Mouse (Mus musculus): ENCODE results near the gene Prkacb. TPM values are rescaled to one million over a fixed set of nuclear protein-coding genes. Genes with fewer than 3 reads are reported as not detected.
A peak's percentile ranks its signal among the peaks of the same experiment; 100 is the strongest.

Gene Prkacb
- total RNA-seq, 4 experiments from 2014 or later, result 401 to 436 (median 430) TPM

DNA sequence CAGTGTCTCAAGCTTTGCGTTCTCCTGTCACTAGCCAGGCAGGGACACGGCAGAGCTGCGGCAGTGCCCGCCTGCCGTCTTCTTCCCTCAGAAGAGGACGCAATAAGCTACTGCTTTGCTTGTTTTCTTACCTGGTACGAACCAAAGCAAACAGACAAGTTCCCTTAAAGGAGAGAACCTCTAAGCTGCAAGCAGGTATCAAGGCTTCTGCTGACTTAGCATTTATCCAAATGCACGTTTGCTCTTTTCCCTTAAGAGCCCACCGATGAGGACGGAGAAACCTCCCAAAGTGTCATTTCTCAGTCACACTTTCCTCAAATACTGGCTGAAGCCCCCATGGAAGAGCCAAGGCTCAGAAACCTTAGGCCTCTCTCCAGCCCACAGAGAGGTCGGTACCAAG is 81.3 kb downstream of the Prkacb start:
- DNase-seq (ENCODE audit: low spot score in 2 of 2), result no peak

DNA sequence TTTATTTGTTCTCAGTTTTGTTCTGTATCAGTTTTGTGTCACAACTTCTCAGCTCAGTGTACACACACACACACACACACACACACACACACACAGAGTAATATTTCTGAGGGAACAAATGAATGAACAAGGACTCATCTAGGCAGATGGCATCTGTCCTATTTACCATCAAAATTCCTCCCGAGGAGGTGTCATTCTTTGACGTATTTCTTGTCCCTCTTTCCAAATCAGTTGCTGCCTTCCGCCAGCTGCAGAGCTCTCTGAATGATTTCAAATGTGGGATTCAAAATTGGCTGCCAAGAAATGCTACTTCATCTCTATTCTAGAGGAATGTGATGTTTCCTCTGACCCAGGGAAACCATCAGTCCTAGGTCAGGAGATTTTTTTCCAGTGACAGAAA is 89.8 kb downstream of the Prkacb start:
- no peak for DNase-seq (ENCODE audit: low spot score in 2 of 2)

DNA sequence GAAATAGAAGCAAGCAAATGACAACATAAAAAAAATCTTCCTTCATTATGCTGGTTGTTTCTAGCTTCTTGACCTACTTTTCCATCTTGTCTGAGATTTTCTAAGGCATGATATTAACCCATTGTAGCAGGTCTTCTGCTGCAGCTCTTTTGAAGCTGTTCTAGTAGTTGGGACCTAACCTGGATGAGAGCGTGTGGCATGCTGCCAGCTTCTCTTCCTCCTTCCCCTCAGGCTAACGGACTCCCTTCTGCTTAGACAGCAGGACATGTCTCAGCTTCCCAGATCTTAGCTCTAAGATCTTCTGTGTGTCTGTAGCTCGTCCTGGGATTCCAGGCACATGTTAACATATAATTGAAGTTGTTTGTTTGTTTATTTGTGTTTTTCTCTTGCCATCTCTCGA is 93.1 kb downstream of the Prkacb start:
- DNase-seq (ENCODE audit: low spot score in 2 of 2), result no peak

DNA sequence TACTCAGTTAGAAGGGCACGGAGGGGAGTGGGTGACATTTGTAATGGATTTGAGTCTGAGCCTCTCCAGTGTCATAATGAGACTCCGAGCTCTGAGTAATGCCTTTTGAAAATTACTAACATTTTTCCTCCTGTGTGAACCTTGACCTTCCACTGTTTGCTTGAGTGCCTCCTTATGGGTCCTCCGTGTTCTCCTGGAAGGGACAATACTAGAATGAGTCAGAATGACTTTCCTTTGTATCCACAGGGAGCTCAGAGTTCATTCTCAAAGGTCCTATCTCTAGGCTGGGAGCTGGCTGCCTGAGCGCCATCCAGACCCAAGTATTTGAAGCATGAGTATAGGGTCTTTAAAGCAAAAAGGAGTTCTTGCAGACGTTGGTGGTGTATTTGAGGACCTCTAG is 94.5 kb downstream of the Prkacb start:
- no peak for DNase-seq (ENCODE audit: low spot score in 2 of 2)

GRCm38 (mm10) chr3:146712305-146712704 is 100.5 kb downstream of the Prkacb start:
- no peak for DNase-seq (ENCODE audit: low spot score in 2 of 2)

DNA sequence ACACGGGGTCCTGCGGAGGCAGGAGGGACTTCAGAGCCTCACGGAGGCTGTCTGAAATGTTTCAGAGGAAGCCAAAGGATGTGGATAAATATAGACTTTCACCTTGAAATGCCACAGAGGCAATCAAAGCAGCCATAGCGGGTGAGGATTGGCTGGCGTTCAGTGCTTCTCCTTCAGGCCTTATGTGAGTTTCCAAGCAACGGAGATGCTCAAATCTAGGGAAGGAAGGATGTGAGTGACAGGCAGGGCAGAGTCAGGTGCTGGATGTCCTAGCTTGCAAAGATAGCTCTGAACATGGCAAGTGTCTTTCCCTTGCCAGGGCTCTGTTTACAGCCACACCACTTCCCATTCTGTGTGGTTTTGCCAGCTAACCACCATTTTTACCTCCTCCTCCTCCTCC is 101.2 kb downstream of the Prkacb start:
- peak; percentile 30 to 54 for DNase-seq (ENCODE audit: low spot score in 2 of 2)

GRCm38 (mm10) chr3:146711084-146711483 is 101.7 kb downstream of the Prkacb start:
- DNase-seq (ENCODE audit: low spot score in 2 of 2), result no peak

DNA sequence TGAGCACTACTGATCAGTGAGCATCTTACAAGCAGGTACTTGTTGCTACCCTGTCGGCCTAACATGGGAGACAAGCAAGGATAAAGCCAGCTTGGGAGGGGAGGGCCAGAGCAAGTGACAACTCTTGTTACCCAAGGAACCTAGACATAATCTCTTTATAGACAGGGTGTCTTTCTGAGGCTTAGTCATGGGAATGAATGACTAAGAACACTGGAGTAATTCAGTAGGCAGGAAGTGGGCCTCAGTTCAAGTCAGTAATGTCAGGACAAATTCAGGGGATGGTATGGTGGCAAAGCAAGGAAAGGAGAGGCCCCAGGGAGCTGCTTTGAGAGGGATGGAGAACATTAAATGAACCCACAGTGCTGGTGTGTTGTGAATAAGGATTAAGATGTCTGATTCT is 103.7 kb downstream of the Prkacb start:
- DNase-seq (ENCODE audit: low spot score in 2 of 2), result no peak

GRCm38 (mm10) chr3:146708381-146708780 is 104.4 kb downstream of the Prkacb start:
- no peak for DNase-seq (ENCODE audit: low spot score in 2 of 2)

DNA sequence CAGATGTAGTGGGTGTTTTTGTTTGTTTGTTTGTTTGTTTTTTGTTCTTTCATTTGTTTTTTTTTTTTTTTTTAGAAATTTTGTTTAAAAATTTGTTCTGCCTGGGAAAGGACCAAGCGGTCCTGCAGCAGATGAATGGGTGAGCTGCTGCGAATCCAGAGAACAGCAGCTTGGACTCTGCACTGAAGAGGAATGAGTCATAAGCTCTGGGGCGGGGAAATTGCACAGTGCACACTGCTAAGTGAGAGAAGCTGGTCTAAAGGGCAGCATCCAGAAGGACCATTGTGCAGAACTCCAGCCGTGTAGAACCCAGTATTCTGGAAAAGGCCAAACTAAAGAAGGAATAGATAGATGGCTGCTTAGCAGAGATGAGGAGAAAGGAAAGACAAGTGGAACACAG is 108.7 kb downstream of the Prkacb start:
- DNase-seq (ENCODE audit: low spot score in 2 of 2), result no peak

DNA sequence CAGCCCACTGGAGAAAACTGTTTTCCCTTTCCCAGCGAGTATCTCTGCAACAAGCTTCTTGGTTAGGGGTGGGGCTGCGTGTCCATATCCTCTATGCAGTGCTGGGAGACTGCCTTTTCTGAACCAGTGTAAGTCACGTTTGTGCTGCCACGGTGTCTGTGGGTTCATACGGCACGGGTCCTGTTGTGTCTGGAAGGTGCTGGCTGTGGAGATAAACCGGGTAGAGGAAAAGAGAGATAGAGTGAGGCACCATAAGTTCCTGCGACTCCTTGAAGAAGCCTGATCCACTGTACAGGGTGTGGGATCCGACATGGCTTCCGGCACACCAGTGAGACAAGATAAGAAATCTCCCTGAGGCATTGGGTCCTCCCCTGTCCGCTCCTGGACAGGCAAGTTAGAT is 112.7 kb downstream of the Prkacb start:
- no peak for DNase-seq (ENCODE audit: low spot score in 2 of 2)

DNA sequence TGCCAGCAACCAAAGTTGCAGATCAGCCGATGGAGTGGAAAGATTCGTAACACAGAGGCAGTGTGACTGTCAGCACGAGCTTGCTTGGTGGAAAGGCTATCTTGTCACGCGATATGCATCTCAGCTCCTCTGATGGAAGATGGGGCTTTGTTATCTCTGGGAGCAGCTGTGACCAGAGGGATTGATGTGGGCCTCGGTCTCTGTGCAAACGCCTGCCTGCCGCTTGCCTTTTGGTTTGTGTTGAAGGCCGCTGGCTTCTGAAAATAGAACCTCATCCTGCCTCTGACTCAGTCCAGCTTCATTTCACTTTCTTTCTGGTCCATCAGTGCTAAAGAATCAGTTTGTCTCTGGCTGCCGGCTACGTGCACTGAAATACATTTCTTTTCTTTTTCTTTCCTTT is 113.8 kb downstream of the Prkacb start:
- no peak for DNase-seq (ENCODE audit: low spot score in 2 of 2)

DNA sequence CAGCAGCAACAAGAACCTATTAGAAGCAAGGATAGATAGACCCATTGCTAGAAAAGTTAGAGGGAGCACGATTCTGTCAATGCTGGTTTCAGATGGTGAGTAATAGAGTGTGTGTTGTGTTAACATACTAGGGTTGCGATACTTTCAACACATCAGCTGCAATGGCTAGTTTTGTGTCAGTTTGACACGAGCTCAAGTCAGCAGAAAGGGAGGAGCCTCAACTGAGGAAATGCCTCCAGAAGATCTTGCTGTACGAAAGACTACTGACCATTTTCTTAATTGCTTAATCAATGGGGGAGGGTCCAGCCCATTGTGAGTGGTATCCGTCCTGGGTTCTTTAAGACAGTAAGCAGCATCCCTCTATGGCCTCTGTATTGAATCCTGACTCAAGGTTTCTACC is 120.2 kb downstream of the Prkacb start:
- DNase-seq (ENCODE audit: low spot score in 2 of 2), result no peak

GRCm38 (mm10) chr3:146687121-146687725 is 125.6 kb downstream of the Prkacb start:
- no peak for DNase-seq (ENCODE audit: low spot score in 2 of 2)

GRCm38 (mm10) chr3:146686428-146686827 is 126.4 kb downstream of the Prkacb start:
- DNase-seq (ENCODE audit: low spot score in 2 of 2), result no peak

- DNase-seq (ENCODE audit: low spot score in 2 of 2), result no peak
Measured at GRCm38 (mm10) chr3:146684811-146685675, 127.7 kb downstream of the Prkacb start, which contains the start of gene Samd13. Samd13 (minus strand) TSS chr3:146685592.

- no peak for DNase-seq (ENCODE audit: low spot score in 2 of 2)
Measured at GRCm38 (mm10) chr3:146683095-146683494, 129.7 kb downstream of the Prkacb start.

GRCm38 (mm10) chr3:146682140-146682651 is 130.6 kb downstream of the Prkacb start:
- peak; percentile 30 to 46 for DNase-seq (ENCODE audit: low spot score in 2 of 2)

DNA sequence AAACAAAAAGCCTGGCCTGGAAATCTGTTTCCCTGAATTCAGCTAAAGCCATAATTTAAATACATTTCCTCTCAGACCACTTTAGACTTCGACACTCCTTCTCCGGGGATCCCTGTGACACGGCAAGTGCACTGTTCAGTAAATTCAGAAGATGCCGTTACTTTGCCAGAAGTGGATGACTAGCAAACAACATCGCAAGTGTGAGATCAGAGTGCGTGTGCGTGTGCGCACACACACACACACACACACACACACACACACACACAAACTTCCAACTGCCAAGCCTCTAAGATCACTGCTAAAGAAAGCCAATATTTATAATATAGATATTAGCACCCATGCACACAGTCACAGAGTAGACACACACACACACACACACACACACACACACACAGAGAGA is 131.1 kb downstream of the Prkacb start:
- no peak for DNase-seq (ENCODE audit: low spot score in 2 of 2)

GRCm38 (mm10) chr3:146680625-146681024 is 132.2 kb downstream of the Prkacb start:
- no peak for DNase-seq (ENCODE audit: low spot score in 2 of 2)

- no peak for DNase-seq (ENCODE audit: low spot score in 2 of 2)
Measured at GRCm38 (mm10) chr3:146679646-146680045, 133.1 kb downstream of the Prkacb start.
